Mouse (Mus musculus): ENCODE measurements around the gene Mrto4. TPM values are rescaled to one million over a fixed set of nuclear protein-coding genes. Genes with fewer than 3 reads are reported as not detected.

The Mrto4 gene
- polyA plus RNA-seq, 1 experiment = 18.8 TPM

DNA sequence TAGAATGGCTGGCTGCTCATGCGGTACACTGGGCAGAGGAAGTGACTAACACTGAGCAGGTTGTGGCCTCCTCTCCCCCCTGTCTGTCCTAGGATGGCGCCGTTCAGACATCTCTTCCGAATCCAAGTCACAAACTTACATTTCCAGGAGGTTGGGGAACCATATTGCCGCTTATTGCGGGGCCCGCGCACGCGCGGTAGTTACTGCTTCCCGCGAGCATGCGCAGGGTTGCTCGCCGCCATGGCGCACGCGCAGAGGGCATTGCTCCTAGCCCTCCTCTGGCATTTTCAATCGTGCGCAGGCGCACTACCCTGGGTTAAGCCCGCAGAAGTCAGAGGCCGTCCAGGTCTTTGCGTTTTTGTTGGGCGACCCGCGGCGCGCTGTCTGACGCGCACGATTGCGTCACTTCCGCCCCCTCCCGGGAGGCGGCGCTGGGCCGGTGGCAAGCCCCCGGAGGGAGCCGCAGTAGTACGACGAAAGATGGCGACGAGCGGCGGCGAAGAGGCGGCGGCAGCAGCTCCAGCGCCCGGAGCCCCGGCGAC lies 27.9 kb upstream of the Mrto4 start:
- H3K4me3 ChIP-seq (ENCODE audit: insufficient read depth, low read length) = peak overlapping the region; percentile 76
- peaks cover 15% of the 10 kb centered on the region for H3K4me1 ChIP-seq (ENCODE audit: control insufficient read depth, insufficient read depth, low read length)
- peak overlapping the region; percentile 68 for H3K27ac ChIP-seq (ENCODE audit: insufficient read depth, low read depth, low read length)
- no peak for TF ChIP-seq POLR2A (IDR thresholded peaks at IDR 0.05; ENCODE audit: borderline replicate concordance, low read depth, low read length)
- TF ChIP-seq CTCF (IDR thresholded peaks at IDR 0.05; ENCODE audit: low read depth, low read length) = no peak

DNA sequence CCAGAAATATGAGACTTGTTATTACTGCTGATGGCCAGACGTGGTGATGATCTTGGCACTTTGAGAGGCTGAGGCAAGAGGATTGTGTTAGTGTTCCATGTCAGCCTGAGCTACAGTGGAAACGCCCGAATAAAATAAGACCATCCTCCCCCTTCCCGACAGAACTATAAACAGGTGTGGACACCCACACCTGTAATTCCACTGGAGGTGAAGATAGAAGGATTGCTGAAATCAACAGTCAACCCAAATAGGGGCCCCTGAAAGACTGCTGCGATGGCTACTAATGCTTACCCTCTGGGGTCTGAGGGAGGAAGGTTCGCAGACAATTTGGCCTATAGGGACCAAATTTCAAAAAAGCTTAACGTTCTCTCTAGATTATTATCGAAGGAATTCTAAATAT lies 27.3 kb upstream of the Mrto4 start:
- no peak for TF ChIP-seq CTCF (IDR thresholded peaks at IDR 0.05; ENCODE audit: low read depth, low read length)
- TF ChIP-seq POLR2A (IDR thresholded peaks at IDR 0.05; ENCODE audit: borderline replicate concordance, low read depth, low read length) = no peak
- H3K4me3 ChIP-seq (ENCODE audit: insufficient read depth, low read length) = peak overlapping the region; percentile 74
- H3K27ac ChIP-seq (ENCODE audit: insufficient read depth, low read depth, low read length) = peak overlapping the region; percentile 68
- peaks cover 13% of the 10 kb centered on the region for H3K4me1 ChIP-seq (ENCODE audit: control insufficient read depth, insufficient read depth, low read length)

DNA sequence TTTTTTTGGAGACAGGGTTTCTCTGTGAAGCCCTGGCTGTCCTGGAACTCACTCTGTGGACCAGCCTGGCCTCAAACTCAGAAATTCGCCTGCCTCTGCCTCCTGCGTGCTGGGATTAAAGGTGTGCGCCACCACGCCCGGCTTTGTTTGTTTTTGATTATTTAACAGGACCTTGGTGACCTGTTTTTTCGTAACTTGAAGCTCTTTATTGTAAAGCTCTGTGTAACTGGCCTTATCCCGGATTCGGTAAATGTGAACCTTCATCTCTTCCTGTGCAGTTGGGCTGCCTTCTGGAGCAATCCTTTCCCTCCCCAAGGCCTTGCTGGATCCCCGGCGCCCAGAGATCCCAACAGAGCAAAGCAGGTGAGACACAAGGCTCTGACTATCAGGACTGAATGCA lies 21.2 kb upstream of the Mrto4 start:
- TF ChIP-seq POLR2A (IDR thresholded peaks at IDR 0.05; ENCODE audit: borderline replicate concordance, low read depth, low read length) = no peak
- Histone ChIP-seq H3K4me1 (ENCODE audit: control insufficient read depth, insufficient read depth, low read length) (no peaks in the 10 kb centered on the region), H3K27ac (ENCODE audit: insufficient read depth, low read depth, low read length) (no peak overlapping the region), H3K4me3 (ENCODE audit: insufficient read depth, low read length) (no peak overlapping the region)

DNA sequence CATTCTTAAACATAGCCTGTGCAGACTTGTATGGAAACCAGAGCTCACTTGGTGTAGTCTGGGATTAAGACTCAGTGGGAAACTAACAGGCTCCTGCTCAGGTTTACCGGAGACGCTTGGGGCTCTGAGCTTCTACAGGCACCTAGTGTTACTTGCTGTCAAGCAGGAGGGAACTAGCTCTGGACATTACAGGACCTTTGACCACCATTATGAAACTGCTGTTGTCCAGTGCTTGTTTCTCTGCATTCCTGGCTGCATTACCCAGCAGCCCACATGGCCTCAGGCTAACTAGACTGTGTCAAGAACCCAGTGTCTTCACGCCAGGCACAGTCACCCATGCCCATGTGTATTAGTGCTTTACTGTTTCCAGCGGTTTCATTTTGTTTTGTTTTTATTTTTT lies 20.8 kb upstream of the Mrto4 start:
- Histone ChIP-seq H3K4me3 (ENCODE audit: insufficient read depth, low read length) (no peak overlapping the region), H3K27ac (ENCODE audit: insufficient read depth, low read depth, low read length) (no peak overlapping the region), H3K4me1 (ENCODE audit: control insufficient read depth, insufficient read depth, low read length) (no peaks in the 10 kb centered on the region)
- no peak for TF ChIP-seq POLR2A (IDR thresholded peaks at IDR 0.05; ENCODE audit: borderline replicate concordance, low read depth, low read length)
- no peak for TF ChIP-seq CTCF (IDR thresholded peaks at IDR 0.05; ENCODE audit: low read depth, low read length)

DNA sequence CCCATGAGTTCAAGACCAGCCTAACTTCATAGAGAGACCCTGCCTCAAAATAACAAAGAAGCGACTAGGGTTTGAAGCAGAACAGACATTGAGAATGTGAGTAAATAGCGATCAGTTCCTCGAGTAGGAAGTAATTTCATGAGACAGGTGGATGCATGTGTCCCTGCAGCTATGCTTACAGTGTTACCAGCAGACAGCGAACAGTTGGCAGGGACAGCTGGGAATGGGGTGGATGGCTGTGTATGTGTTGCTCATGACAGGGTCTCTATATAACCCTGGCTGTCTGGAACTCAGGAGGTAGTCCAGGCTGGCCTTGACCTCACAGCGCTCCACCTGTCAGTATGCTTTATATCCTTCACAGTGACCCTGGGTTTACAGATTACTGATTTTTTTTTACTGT lies 15.7 kb upstream of the Mrto4 start:
- Histone ChIP-seq H3K27ac (ENCODE audit: insufficient read depth, low read depth, low read length) (no peak overlapping the region), H3K4me1 (ENCODE audit: control insufficient read depth, insufficient read depth, low read length) (peaks cover 3% of the 10 kb centered on the region; the same call in 1 of the 2 replicates), H3K4me3 (ENCODE audit: insufficient read depth, low read length) (no peak overlapping the region)
- TF ChIP-seq POLR2A (IDR thresholded peaks at IDR 0.05; ENCODE audit: borderline replicate concordance, low read depth, low read length) (no peak), CTCF (IDR thresholded peaks at IDR 0.05; ENCODE audit: low read depth, low read length) (no peak)

- Histone ChIP-seq H3K4me1 (ENCODE audit: control insufficient read depth, insufficient read depth, low read length) (peaks cover 3% of the 10 kb centered on the region; the same call in 1 of the 2 replicates), H3K27ac (ENCODE audit: insufficient read depth, low read depth, low read length) (no peak overlapping the region), H3K4me3 (ENCODE audit: insufficient read depth, low read length) (no peak overlapping the region)
- TF ChIP-seq CTCF (IDR thresholded peaks at IDR 0.05; ENCODE audit: low read depth, low read length) (no peak), POLR2A (IDR thresholded peaks at IDR 0.05; ENCODE audit: borderline replicate concordance, low read depth, low read length) (no peak)
These were observed 15.0 kb upstream of the Mrto4 start for GRCm38 (mm10) chr4:139367336-139367735.

- no peak overlapping the region for H3K4me3 ChIP-seq (ENCODE audit: insufficient read depth, low read length)
- TF ChIP-seq CTCF (IDR thresholded peaks at IDR 0.05; ENCODE audit: low read depth, low read length) = no peak
- TF ChIP-seq POLR2A (IDR thresholded peaks at IDR 0.05; ENCODE audit: borderline replicate concordance, low read depth, low read length) = no peak
- H3K27ac ChIP-seq (ENCODE audit: insufficient read depth, low read depth, low read length) = no peak overlapping the region
- peaks cover 3% of the 10 kb centered on the region; the same call in 1 of the 2 replicates for H3K4me1 ChIP-seq (ENCODE audit: control insufficient read depth, insufficient read depth, low read length)
These were observed 8.6 kb upstream of the Mrto4 start for GRCm38 (mm10) chr4:139360761-139361548.

DNA sequence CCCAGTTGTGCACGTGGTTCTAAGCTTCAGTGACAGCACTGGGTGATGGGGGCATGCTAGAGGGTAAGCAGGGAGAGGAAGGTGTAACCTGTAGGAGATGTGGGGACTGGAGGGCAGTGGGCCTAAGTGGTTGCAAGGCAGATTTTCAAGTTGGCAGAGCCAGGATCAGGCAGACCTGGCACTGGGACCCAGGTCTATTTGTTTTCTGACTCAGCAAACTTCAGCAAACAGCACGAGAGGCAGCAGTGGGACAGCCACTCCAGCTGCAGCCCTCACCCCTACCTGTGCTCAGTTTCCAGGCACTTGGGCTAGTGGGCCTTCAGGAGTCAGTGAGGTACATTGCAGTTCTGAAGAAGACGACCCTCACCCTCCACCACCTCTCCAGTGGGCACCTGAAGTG lies 4.8 kb upstream of the Mrto4 start:
- H3K27ac ChIP-seq (ENCODE audit: insufficient read depth, low read depth, low read length) = no peak overlapping the region
- H3K4me1 ChIP-seq (ENCODE audit: control insufficient read depth, insufficient read depth, low read length) = no peaks in the 10 kb centered on the region
- no peak overlapping the region for H3K4me3 ChIP-seq (ENCODE audit: insufficient read depth, low read length)
- TF ChIP-seq CTCF (IDR thresholded peaks at IDR 0.05; ENCODE audit: low read depth, low read length) (no peak), POLR2A (IDR thresholded peaks at IDR 0.05; ENCODE audit: borderline replicate concordance, low read depth, low read length) (no peak)

- H3K27ac ChIP-seq (ENCODE audit: insufficient read depth, low read depth, low read length) = peak overlapping the region; percentile 97
- TF ChIP-seq CTCF (IDR thresholded peaks at IDR 0.05; ENCODE audit: low read depth, low read length) (no peak), POLR2A (IDR thresholded peaks at IDR 0.05; ENCODE audit: borderline replicate concordance, low read depth, low read length) (no peak)
These were observed 456 bp upstream of the Mrto4 start for GRCm38 (mm10) chr4:139352832-139353231.

DNA sequence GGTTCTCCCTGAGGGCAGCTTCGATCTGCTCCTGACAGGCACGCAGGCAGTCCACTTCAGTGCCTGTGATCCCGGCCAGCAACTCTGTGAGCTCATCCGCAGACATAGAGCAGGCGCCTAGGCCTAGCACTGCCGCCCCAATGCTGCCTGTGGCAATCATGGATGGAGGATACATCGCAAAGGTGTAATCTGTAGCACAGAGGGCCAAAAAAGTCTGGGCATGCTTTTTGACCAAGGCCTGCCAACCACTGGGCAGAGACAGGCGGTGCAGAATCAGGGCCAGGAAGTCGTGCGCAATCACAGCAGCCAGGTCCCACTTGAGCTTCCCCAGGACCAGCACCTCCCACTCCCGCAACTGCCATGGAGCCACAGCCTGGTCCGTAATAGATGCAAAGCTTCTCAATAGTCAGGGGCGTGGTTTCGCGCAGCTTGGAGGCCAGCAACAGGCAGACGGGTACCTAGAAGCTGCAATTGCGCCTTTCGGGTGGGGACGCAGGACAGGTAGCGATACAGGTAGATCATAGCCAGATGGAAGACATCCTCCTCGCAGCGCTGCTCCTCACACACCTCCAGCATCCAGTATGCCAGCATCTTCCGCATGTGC lies 6.9 kb downstream of the Mrto4 start:
- H3K4me1 ChIP-seq (ENCODE audit: control insufficient read depth, insufficient read depth, low read length) = peaks cover 12% of the 10 kb centered on the region
- no peak overlapping the region for H3K4me3 ChIP-seq (ENCODE audit: insufficient read depth, low read length)
- TF ChIP-seq CTCF (IDR thresholded peaks at IDR 0.05; ENCODE audit: low read depth, low read length) (no peak), POLR2A (IDR thresholded peaks at IDR 0.05; ENCODE audit: borderline replicate concordance, low read depth, low read length) (no peak)
- H3K27ac ChIP-seq (ENCODE audit: insufficient read depth, low read depth, low read length) = no peak overlapping the region

More at GRCm38 (mm10) chr4:139352832-139353231, 456 bp upstream of the Mrto4 start:
- Histone ChIP-seq H3K4me3 (ENCODE audit: insufficient read depth, low read length) (peak overlapping the region; percentile 99), H3K4me1 (ENCODE audit: control insufficient read depth, insufficient read depth, low read length) (peaks cover 4% of the 10 kb centered on the region)
